Mouse (Mus musculus): ENCODE data around the gene Map2k2.
"Not testable (repeated sequence)": the region's sequence is repeated elsewhere in the genome, so short reads cannot be mapped to it uniquely, and the experiment has no call there.

Map2k2 gene

GRCm38 (mm10) chr10:81105565-81106112 is at the start of gene Map2k2:
Map2k2 (plus strand) TSS chr10:81105915.
- peak; percentile 97 for DNase-seq (ENCODE audit: low spot score)

- DNase-seq (ENCODE audit: low spot score), result no peak
Observed at GRCm38 (mm10) chr10:81057406-81058130, 48.1 kb upstream of the Map2k2 start.

GRCm38 (mm10) chr10:81058896-81059295 is 46.8 kb upstream of the Map2k2 start:
- no peak for DNase-seq (ENCODE audit: low spot score)

GRCm38 (mm10) chr10:81059603-81060543 is 45.8 kb upstream of the Map2k2 start, which contains the start of gene Sgta:
Sgta (minus strand) TSS chr10:81060181.
- DNase-seq (ENCODE audit: low spot score), result peak; percentile 98

- DNase-seq (ENCODE audit: low spot score), result no peak
Observed at GRCm38 (mm10) chr10:81062710-81063109, 43.0 kb upstream of the Map2k2 start.

GRCm38 (mm10) chr10:81064519-81064918 is 41.2 kb upstream of the Map2k2 start:
- DNase-seq (ENCODE audit: low spot score), result not testable (repeated sequence)

GRCm38 (mm10) chr10:81068706-81069105 is 37.0 kb upstream of the Map2k2 start:
- DNase-seq (ENCODE audit: low spot score), result no peak

GRCm38 (mm10) chr10:81069836-81070235 is 35.9 kb upstream of the Map2k2 start, which contains the start of gene Thop1:
Thop1 (plus strand) TSS chr10:81070035.
- DNase-seq (ENCODE audit: low spot score), result peak; percentile 99

GRCm38 (mm10) chr10:81072290-81072689 is 33.4 kb upstream of the Map2k2 start:
- no peak for DNase-seq (ENCODE audit: low spot score)

- peak; percentile 46 for DNase-seq (ENCODE audit: low spot score)
Observed at GRCm38 (mm10) chr10:81073464-81073863, 32.3 kb upstream of the Map2k2 start.

- no peak for DNase-seq (ENCODE audit: low spot score)
Observed at GRCm38 (mm10) chr10:81075734-81076133, 30.0 kb upstream of the Map2k2 start.

GRCm38 (mm10) chr10:81076356-81076755 is 29.4 kb upstream of the Map2k2 start:
- no peak for DNase-seq (ENCODE audit: low spot score)

- no peak for DNase-seq (ENCODE audit: low spot score)
Observed at GRCm38 (mm10) chr10:81077916-81078315, 27.8 kb upstream of the Map2k2 start.

- no peak for DNase-seq (ENCODE audit: low spot score)
Observed at GRCm38 (mm10) chr10:81080008-81080655, 25.6 kb upstream of the Map2k2 start.

- DNase-seq (ENCODE audit: low spot score), result peak; percentile 73
Observed at GRCm38 (mm10) chr10:81082168-81082960, 23.4 kb upstream of the Map2k2 start.

- DNase-seq (ENCODE audit: low spot score), result peak; percentile 50
Observed at GRCm38 (mm10) chr10:81087021-81087420, 18.7 kb upstream of the Map2k2 start.

GRCm38 (mm10) chr10:81089216-81089615 is 16.5 kb upstream of the Map2k2 start:
- no peak for DNase-seq (ENCODE audit: low spot score)

- DNase-seq (ENCODE audit: low spot score), result no peak
Observed at GRCm38 (mm10) chr10:81090621-81091020, 15.1 kb upstream of the Map2k2 start.

- peak; percentile 49 for DNase-seq (ENCODE audit: low spot score)
Observed at GRCm38 (mm10) chr10:81092465-81093250, 13.1 kb upstream of the Map2k2 start.
